Mouse (Mus musculus): ENCODE data around the gene Fbxo5. TPM values are rescaled to one million over a fixed set of nuclear protein-coding genes. Genes with fewer than 3 reads are reported as not detected.
A peak's percentile ranks its signal among the peaks of the same experiment; 100 is the strongest.

Fbxo5 gene
- 67.4 and 73.7 TPM in 2 replicates for polyA plus RNA-seq (2015; fragmentation: Nextera tagmentation; extraction: Ambion mirVana)

GRCm38 (mm10) chr10:5805243-5805730 is at the start of gene Fbxo5:
Fbxo5 (minus strand) TSS chr10:5805600.
- peak within 1 kb of the TSS; percentile 86 for H3K27ac ChIP-seq
- H3K27me3 ChIP-seq = no peaks in the 10 kb centered on the region
- peak; percentile 93 for ATAC-seq (ENCODE audit: low FRiP score, low read depth)
- under 1% methylated on average over 39 of the region's 42 CpGs for WGBS
- H3K4me2 ChIP-seq (replicated peaks) = peak within 1 kb of the TSS; percentile 98
- peak within 1 kb of the TSS; percentile 78 for H3K9ac ChIP-seq
- H3K4me3 ChIP-seq = peak within 1 kb of the TSS; percentile 83
- peaks cover 30% of the 10 kb centered on the region for H3K4me1 ChIP-seq
- peaks cover 24% of the 10 kb centered on the region for H3K36me3 ChIP-seq
- H3K9me3 ChIP-seq = no peaks in the 10 kb centered on the region

GRCm38 (mm10) chr10:5853290-5853868 is 48.0 kb upstream of the Fbxo5 start:
- Histone ChIP-seq H3K4me3 (no peak overlapping the region), H3K9me3 (no peaks in the 10 kb centered on the region), H3K9ac (no peak overlapping the region), H3K4me2 (replicated peaks) (no peak overlapping the region), H3K27ac (no peak overlapping the region), H3K4me1 (no peaks in the 10 kb centered on the region), H3K27me3 (no peaks in the 10 kb centered on the region), H3K36me3 (no peaks in the 10 kb centered on the region)
- 86% methylated on average over 8 of the region's 8 CpGs for WGBS
- no peak for ATAC-seq (ENCODE audit: low FRiP score, low read depth)

GRCm38 (mm10) chr10:5846939-5847338 is 41.5 kb upstream of the Fbxo5 start:
- Histone ChIP-seq H3K4me1 (no peaks in the 10 kb centered on the region), H3K4me2 (replicated peaks) (no peak overlapping the region), H3K27me3 (no peaks in the 10 kb centered on the region), H3K9me3 (no peaks in the 10 kb centered on the region), H3K27ac (no peak overlapping the region), H3K4me3 (no peak overlapping the region), H3K9ac (no peak overlapping the region), H3K36me3 (no peaks in the 10 kb centered on the region)
- ATAC-seq (ENCODE audit: low FRiP score, low read depth) = no peak
- 31% methylated on average over 2 of the region's 2 CpGs for WGBS

GRCm38 (mm10) chr10:5841369-5841768 is 36.0 kb upstream of the Fbxo5 start:
- H3K27ac ChIP-seq = no peak overlapping the region
- WGBS = 74% methylated on average over 4 of the region's 4 CpGs

GRCm38 (mm10) chr10:5826336-5827025 is 21.1 kb upstream of the Fbxo5 start:
- Histone ChIP-seq H3K9ac (no peak overlapping the region), H3K27me3 (no peaks in the 10 kb centered on the region), H3K4me2 (replicated peaks) (no peak overlapping the region), H3K36me3 (no peaks in the 10 kb centered on the region), H3K4me1 (peaks cover 13% of the 10 kb centered on the region), H3K4me3 (no peak overlapping the region), H3K9me3 (no peaks in the 10 kb centered on the region), H3K27ac (no peak overlapping the region)
- 72% methylated on average over 6 of the region's 6 CpGs for WGBS
- ATAC-seq (ENCODE audit: low FRiP score, low read depth) = no peak

More at GRCm38 (mm10) chr10:5841369-5841768, 36.0 kb upstream of the Fbxo5 start:
- no peaks in the 10 kb centered on the region for H3K27me3 ChIP-seq
- no peak for ATAC-seq (ENCODE audit: low FRiP score, low read depth)
- no peak overlapping the region for H3K9ac ChIP-seq
- no peak overlapping the region for H3K4me2 ChIP-seq (replicated peaks)
- no peaks in the 10 kb centered on the region for H3K36me3 ChIP-seq
- no peak overlapping the region for H3K4me3 ChIP-seq
- no peaks in the 10 kb centered on the region for H3K4me1 ChIP-seq
- no peaks in the 10 kb centered on the region for H3K9me3 ChIP-seq

GRCm38 (mm10) chr10:5824779-5825178 is 19.4 kb upstream of the Fbxo5 start:
- 1% methylated on average over 3 of the region's 3 CpGs for WGBS
- no peak for ATAC-seq (ENCODE audit: low FRiP score, low read depth)

GRCm38 (mm10) chr10:5823740-5824491 is 18.5 kb upstream of the Fbxo5 start, which contains the start of gene Mtrf1l:
Mtrf1l (minus strand) TSS chr10:5823910.
- H3K27me3 ChIP-seq = no peaks in the 10 kb centered on the region
- H3K36me3 ChIP-seq = peaks cover 16% of the 10 kb centered on the region
- ATAC-seq (ENCODE audit: low FRiP score, low read depth) = peak; percentile 96
- H3K4me2 ChIP-seq (replicated peaks) = peak within 1 kb of the TSS; percentile 72
- H3K9me3 ChIP-seq = no peaks in the 10 kb centered on the region
- under 1% methylated on average over 45 of the region's 47 CpGs for WGBS
- peak within 1 kb of the TSS; percentile 76 for H3K4me3 ChIP-seq
- peaks cover 17% of the 10 kb centered on the region for H3K4me1 ChIP-seq
- peak within 1 kb of the TSS; percentile 85 for H3K9ac ChIP-seq
- peak within 1 kb of the TSS; percentile 87 for H3K27ac ChIP-seq

More at GRCm38 (mm10) chr10:5824779-5825178, 19.4 kb upstream of the Fbxo5 start:
- H3K27ac ChIP-seq = peak overlapping the region; percentile 87
- peak overlapping the region; percentile 2; the same call in 1 of the 2 replicates for H3K9ac ChIP-seq
- H3K4me2 ChIP-seq (replicated peaks) = peak overlapping the region; percentile 72
- H3K4me1 ChIP-seq = peaks cover 17% of the 10 kb centered on the region
- peak overlapping the region; percentile 76 for H3K4me3 ChIP-seq
- H3K36me3 ChIP-seq = peaks cover 7% of the 10 kb centered on the region
- H3K27me3 ChIP-seq = no peaks in the 10 kb centered on the region
- no peaks in the 10 kb centered on the region for H3K9me3 ChIP-seq

- Histone ChIP-seq H3K9ac (peak overlapping the region; percentile 85), H3K4me3 (peak overlapping the region; percentile 76), H3K36me3 (peaks cover 22% of the 10 kb centered on the region), H3K9me3 (no peaks in the 10 kb centered on the region), H3K27ac (peak overlapping the region; percentile 87), H3K4me2 (replicated peaks) (peak overlapping the region; percentile 72), H3K27me3 (no peaks in the 10 kb centered on the region), H3K4me1 (peaks cover 17% of the 10 kb centered on the region)
- 2% methylated on average over 37 of the region's 37 CpGs for WGBS
- ATAC-seq (ENCODE audit: low FRiP score, low read depth) = peak; percentile 21; the same call in 1 of the 2 replicates
Measured at GRCm38 (mm10) chr10:5823291-5823739, 17.9 kb upstream of the Fbxo5 start.

- Histone ChIP-seq H3K4me1 (peaks cover 17% of the 10 kb centered on the region), H3K27ac (no peak overlapping the region), H3K4me2 (replicated peaks) (no peak overlapping the region), H3K9ac (no peak overlapping the region), H3K9me3 (no peaks in the 10 kb centered on the region), H3K4me3 (no peak overlapping the region), H3K27me3 (no peaks in the 10 kb centered on the region), H3K36me3 (peaks cover 62% of the 10 kb centered on the region)
- no peak for ATAC-seq (ENCODE audit: low FRiP score, low read depth)
- 94% methylated on average over 3 of the region's 3 CpGs for WGBS
Measured at GRCm38 (mm10) chr10:5818772-5819171, 13.4 kb upstream of the Fbxo5 start.

- Histone ChIP-seq H3K27ac (no peak overlapping the region), H3K36me3 (peaks cover 86% of the 10 kb centered on the region), H3K4me1 (0 out of 2 replicates have a peak, but pooled peaks cover under 1% of the 10 kb centered on the region), H3K27me3 (no peaks in the 10 kb centered on the region), H3K9ac (no peak overlapping the region), H3K9me3 (no peaks in the 10 kb centered on the region), H3K4me3 (no peak overlapping the region), H3K4me2 (replicated peaks) (no peak overlapping the region)
- ATAC-seq (ENCODE audit: low FRiP score, low read depth) = no peak
- WGBS = 94% methylated on average over 2 of the region's 2 CpGs
Measured at GRCm38 (mm10) chr10:5815968-5816367, 10.6 kb upstream of the Fbxo5 start.

- H3K9ac ChIP-seq = no peak overlapping the region
- no peak overlapping the region for H3K27ac ChIP-seq
- H3K27me3 ChIP-seq = no peaks in the 10 kb centered on the region
- no peaks in the 10 kb centered on the region for H3K4me1 ChIP-seq
- ATAC-seq (ENCODE audit: low FRiP score, low read depth) = no peak
- no peak overlapping the region for H3K4me3 ChIP-seq
- peaks cover 69% of the 10 kb centered on the region for H3K36me3 ChIP-seq
- no peaks in the 10 kb centered on the region for H3K9me3 ChIP-seq
- WGBS = 83% methylated on average over 11 of the region's 11 CpGs
- H3K4me2 ChIP-seq (replicated peaks) = no peak overlapping the region
Measured at GRCm38 (mm10) chr10:5813724-5814123, 8.3 kb upstream of the Fbxo5 start.

- Histone ChIP-seq H3K4me3 (no peak overlapping the region), H3K4me2 (replicated peaks) (no peak overlapping the region), H3K9me3 (no peaks in the 10 kb centered on the region), H3K9ac (no peak overlapping the region), H3K27me3 (no peaks in the 10 kb centered on the region), H3K4me1 (peaks cover 17% of the 10 kb centered on the region), H3K36me3 (peaks cover 15% of the 10 kb centered on the region), H3K27ac (no peak overlapping the region)
- 87% methylated on average over 2 of the region's 2 CpGs for WGBS
- ATAC-seq (ENCODE audit: low FRiP score, low read depth) = no peak
Measured at GRCm38 (mm10) chr10:5807683-5808082, 2.3 kb upstream of the Fbxo5 start.
